Mouse (Mus musculus): ENCODE measurements around the gene Ogfod3. TPM values are rescaled to one million over a fixed set of nuclear protein-coding genes. Genes with fewer than 3 reads are reported as not detected.

Ogfod3 gene
- polyA plus RNA-seq, 1 experiment from 2014 or later, result 33.7 TPM

DNA sequence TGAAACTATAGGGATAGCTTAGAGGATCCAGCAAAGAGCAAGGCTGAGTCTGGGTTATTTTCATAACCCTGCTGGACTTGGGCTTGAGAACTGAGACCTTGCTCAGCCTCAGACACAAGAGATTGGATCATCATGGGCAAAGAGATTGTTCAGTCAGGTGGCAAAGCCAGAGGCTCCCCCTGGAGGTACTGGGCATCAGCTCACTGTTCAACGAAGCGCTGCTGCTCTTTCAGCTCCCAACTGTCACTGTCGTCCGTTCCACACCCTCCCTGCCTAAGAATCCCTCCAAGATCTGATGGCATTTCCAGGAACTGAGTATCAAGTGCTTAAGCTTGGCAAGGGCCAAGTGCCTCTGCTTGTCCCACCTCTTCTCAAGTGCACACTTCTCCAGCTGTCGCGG, 65.8 kb downstream of the Ogfod3 start:
- no peaks in the 10 kb centered on the region for H3K9me3 ChIP-seq (ENCODE audit: control insufficient read depth)
- H3K4me3 ChIP-seq (ENCODE audit: low read depth, low read length), result no peak overlapping the region
- WGBS, result 45% methylated on average over 6 of the region's 6 CpGs
- no peaks in the 10 kb centered on the region for H3K36me3 ChIP-seq (ENCODE audit: control insufficient read depth, insufficient read depth)
- TF ChIP-seq CTCF (IDR thresholded peaks at IDR 0.05; ENCODE audit: low read depth), result peak; percentile 61
- H3K27me3 ChIP-seq (replicated peaks; ENCODE audit: control insufficient read depth, insufficient read depth, low read length), result no peaks in the 10 kb centered on the region
- no peak overlapping the region for H3K9ac ChIP-seq (ENCODE audit: low read depth, low read length)
- no peak for ATAC-seq
- H3K27ac ChIP-seq (ENCODE audit: low read depth, low read length), result no peak overlapping the region
- H3K4me2 ChIP-seq (replicated peaks; ENCODE audit: low read depth), result no peak overlapping the region
- H3K4me1 ChIP-seq (replicated peaks; ENCODE audit: control insufficient read depth, insufficient read depth, low read length), result no peaks in the 10 kb centered on the region

DNA sequence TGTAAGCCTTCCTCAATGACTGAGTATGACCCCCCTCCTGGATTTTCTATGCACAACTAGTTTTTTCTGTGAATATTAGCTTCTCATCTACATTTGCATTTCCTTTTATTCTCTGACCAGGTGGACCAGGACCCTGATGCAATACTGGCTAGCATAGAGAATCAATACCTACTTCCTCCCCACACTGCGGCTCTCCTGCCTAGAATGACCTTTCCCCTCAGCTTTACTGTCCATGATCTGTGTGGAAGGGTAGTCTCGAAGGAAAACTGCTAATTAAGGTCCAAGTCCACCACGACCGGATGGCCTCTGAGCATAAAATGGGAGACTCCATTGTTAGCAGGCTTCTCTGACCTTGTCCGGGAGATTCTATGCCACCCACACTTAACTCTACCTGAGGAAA, 66.8 kb downstream of the Ogfod3 start:
- H3K9me3 ChIP-seq (ENCODE audit: control insufficient read depth), result no peaks in the 10 kb centered on the region
- H3K27ac ChIP-seq (ENCODE audit: low read depth, low read length), result 0 out of 2 replicates have a peak overlapping the region, but pooled peaks have one; percentile 42
- H3K4me1 ChIP-seq (replicated peaks; ENCODE audit: control insufficient read depth, insufficient read depth, low read length), result no peaks in the 10 kb centered on the region
- H3K36me3 ChIP-seq (ENCODE audit: control insufficient read depth, insufficient read depth), result no peaks in the 10 kb centered on the region
- WGBS, result 44% methylated on average over 5 of the region's 5 CpGs
- no peak overlapping the region for H3K4me3 ChIP-seq (ENCODE audit: low read depth, low read length)
- peak; percentile 69 for ATAC-seq
- no peak overlapping the region for H3K4me2 ChIP-seq (replicated peaks; ENCODE audit: low read depth)
- H3K27me3 ChIP-seq (replicated peaks; ENCODE audit: control insufficient read depth, insufficient read depth, low read length), result no peaks in the 10 kb centered on the region
- TF ChIP-seq CTCF (IDR thresholded peaks at IDR 0.05; ENCODE audit: low read depth), result no peak
- no peak overlapping the region for H3K9ac ChIP-seq (ENCODE audit: low read depth, low read length)

DNA sequence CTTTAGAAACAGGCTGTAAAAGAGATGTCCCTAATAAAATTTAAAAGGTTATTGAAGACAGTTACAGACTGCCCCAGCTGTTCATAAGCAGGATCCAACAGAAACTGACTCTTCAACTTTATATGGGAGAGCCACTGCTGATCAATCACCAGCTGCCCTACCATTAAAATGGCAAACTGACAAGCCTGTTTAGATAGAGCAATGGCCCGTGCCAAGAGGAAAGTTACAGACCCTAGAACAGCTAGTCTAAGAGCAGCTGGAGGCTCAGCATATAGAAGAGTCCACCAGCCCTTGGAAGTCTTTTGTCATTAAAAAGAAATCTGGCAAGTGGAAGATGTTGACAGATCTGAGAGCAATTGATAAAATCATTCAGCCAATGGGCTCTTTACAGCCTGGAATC, 69.9 kb downstream of the Ogfod3 start:
- no peak overlapping the region for H3K4me3 ChIP-seq (ENCODE audit: low read depth, low read length)
- H3K27me3 ChIP-seq (replicated peaks; ENCODE audit: control insufficient read depth, insufficient read depth, low read length), result no peaks in the 10 kb centered on the region
- no peak for TF ChIP-seq CTCF (IDR thresholded peaks at IDR 0.05; ENCODE audit: low read depth)
- H3K9me3 ChIP-seq (ENCODE audit: control insufficient read depth), result no peaks in the 10 kb centered on the region
- 32% methylated on average over 1 of the region's 1 CpGs for WGBS
- no peak overlapping the region for H3K27ac ChIP-seq (ENCODE audit: low read depth, low read length)
- no peak overlapping the region for H3K9ac ChIP-seq (ENCODE audit: low read depth, low read length)
- ATAC-seq, result no peak
- no peak overlapping the region for H3K4me2 ChIP-seq (replicated peaks; ENCODE audit: low read depth)
- no peaks in the 10 kb centered on the region for H3K4me1 ChIP-seq (replicated peaks; ENCODE audit: control insufficient read depth, insufficient read depth, low read length)
- H3K36me3 ChIP-seq (ENCODE audit: control insufficient read depth, insufficient read depth), result no peaks in the 10 kb centered on the region

DNA sequence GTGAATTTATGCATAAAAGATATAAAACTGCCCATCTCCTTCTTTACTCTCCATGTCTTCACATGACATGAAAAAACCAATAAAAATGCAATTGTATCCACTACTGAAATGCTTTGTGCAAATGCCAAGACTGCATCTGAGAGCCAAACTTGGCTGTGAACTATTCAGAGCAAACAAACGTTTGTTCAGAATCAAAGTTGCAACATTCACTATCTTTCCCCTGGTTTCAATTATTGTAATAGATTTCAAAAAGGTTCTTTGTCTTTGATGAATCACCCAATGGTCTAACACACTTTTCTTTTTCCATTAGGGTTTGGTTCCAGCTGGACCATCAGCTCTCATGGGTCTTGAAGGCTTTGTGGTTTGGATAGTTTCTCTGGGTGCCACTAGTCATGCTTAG, 74.9 kb downstream of the Ogfod3 start:
- Histone ChIP-seq H3K4me1 (replicated peaks; ENCODE audit: control insufficient read depth, insufficient read depth, low read length) (no peaks in the 10 kb centered on the region), H3K36me3 (ENCODE audit: control insufficient read depth, insufficient read depth) (no peaks in the 10 kb centered on the region), H3K27me3 (replicated peaks; ENCODE audit: control insufficient read depth, insufficient read depth, low read length) (no peaks in the 10 kb centered on the region), H3K9me3 (ENCODE audit: control insufficient read depth) (no peaks in the 10 kb centered on the region), H3K27ac (ENCODE audit: low read depth, low read length) (no peak overlapping the region), H3K4me2 (replicated peaks; ENCODE audit: low read depth) (no peak overlapping the region), H3K9ac (ENCODE audit: low read depth, low read length) (no peak overlapping the region), H3K4me3 (ENCODE audit: low read depth, low read length) (no peak overlapping the region)
- ATAC-seq, result no peak
- TF ChIP-seq CTCF (IDR thresholded peaks at IDR 0.05; ENCODE audit: low read depth), result no peak
- WGBS, result 67% methylated on average over 1 of the region's 1 CpGs

Other genes starting within 250 kb of the Ogfod3 start
- 62.0 and 65.6 TPM in 2 replicates for gene Csnk1d, start 213.4 kb downstream of the Ogfod3 start, polyA plus RNA-seq (2015; fragmentation: Nextera tagmentation; extraction: Ambion mirVana)
- gene Cd7, start 165.3 kb downstream of the Ogfod3 start, polyA plus RNA-seq (2015; fragmentation: Nextera tagmentation; extraction: Ambion mirVana), result 2.2 and 2.3 TPM in 2 replicates
- 159 and 166 TPM in 2 replicates for gene Sectm1b, start 141.1 kb downstream of the Ogfod3 start, polyA plus RNA-seq (2015; fragmentation: Nextera tagmentation; extraction: Ambion mirVana)
- 10.0 and 10.2 TPM in 2 replicates for gene Sectm1a, start 123.5 kb downstream of the Ogfod3 start, polyA plus RNA-seq (2015; fragmentation: Nextera tagmentation; extraction: Ambion mirVana)
- gene Tex19.2, start 86.0 kb downstream of the Ogfod3 start, polyA plus RNA-seq (2015; fragmentation: Nextera tagmentation; extraction: Ambion mirVana), result 0.33 and 0.56 TPM in 2 replicates
- gene Tex19.1, start 58.6 kb downstream of the Ogfod3 start, polyA plus RNA-seq (2015; fragmentation: Nextera tagmentation; extraction: Ambion mirVana), result not detected in 2 replicates
- not detected in 2 replicates for gene Uts2r, start 44.4 kb downstream of the Ogfod3 start, polyA plus RNA-seq (2015; fragmentation: Nextera tagmentation; extraction: Ambion mirVana)
- 7.3 and 8.4 TPM in 2 replicates for gene Hexdc, start 278 bp downstream of the Ogfod3 start, polyA plus RNA-seq (2015; fragmentation: Nextera tagmentation; extraction: Ambion mirVana)
- gene Cybc1, start 24.6 kb upstream of the Ogfod3 start, polyA plus RNA-seq (2015; fragmentation: Nextera tagmentation; extraction: Ambion mirVana), result 21.0 and 23.2 TPM in 2 replicates
- 13.5 and 13.9 TPM in 2 replicates for gene Narf, start 32.5 kb upstream of the Ogfod3 start, polyA plus RNA-seq (2015; fragmentation: Nextera tagmentation; extraction: Ambion mirVana)
- 3.7 TPM in 2 replicates for gene Foxk2, start 55.3 kb upstream of the Ogfod3 start, polyA plus RNA-seq (2015; fragmentation: Nextera tagmentation; extraction: Ambion mirVana)
- gene Wdr45b, start 149.7 kb upstream of the Ogfod3 start, polyA plus RNA-seq (2015; fragmentation: Nextera tagmentation; extraction: Ambion mirVana), result 47.0 and 47.9 TPM in 2 replicates
- 2.2 and 3.4 TPM in 2 replicates for gene Rab40b, start 183.5 kb upstream of the Ogfod3 start, polyA plus RNA-seq (2015; fragmentation: Nextera tagmentation; extraction: Ambion mirVana)
- 3.4 and 3.5 TPM in 2 replicates for gene Fn3krp, start 216.7 kb upstream of the Ogfod3 start, polyA plus RNA-seq (2015; fragmentation: Nextera tagmentation; extraction: Ambion mirVana)
- gene Fn3k, start 230.2 kb upstream of the Ogfod3 start, polyA plus RNA-seq (2015; fragmentation: Nextera tagmentation; extraction: Ambion mirVana), result 0.51 and 0.60 TPM in 2 replicates
- gene Tbcd, start 247.2 kb upstream of the Ogfod3 start, polyA plus RNA-seq (2015; fragmentation: Nextera tagmentation; extraction: Ambion mirVana), result 29.9 and 31.5 TPM in 2 replicates

All from intestine, postnatal 0 days (tissue).